Comparison of ENCODE assay signal across 8 mouse cellular contexts in the genomic region with DNA sequence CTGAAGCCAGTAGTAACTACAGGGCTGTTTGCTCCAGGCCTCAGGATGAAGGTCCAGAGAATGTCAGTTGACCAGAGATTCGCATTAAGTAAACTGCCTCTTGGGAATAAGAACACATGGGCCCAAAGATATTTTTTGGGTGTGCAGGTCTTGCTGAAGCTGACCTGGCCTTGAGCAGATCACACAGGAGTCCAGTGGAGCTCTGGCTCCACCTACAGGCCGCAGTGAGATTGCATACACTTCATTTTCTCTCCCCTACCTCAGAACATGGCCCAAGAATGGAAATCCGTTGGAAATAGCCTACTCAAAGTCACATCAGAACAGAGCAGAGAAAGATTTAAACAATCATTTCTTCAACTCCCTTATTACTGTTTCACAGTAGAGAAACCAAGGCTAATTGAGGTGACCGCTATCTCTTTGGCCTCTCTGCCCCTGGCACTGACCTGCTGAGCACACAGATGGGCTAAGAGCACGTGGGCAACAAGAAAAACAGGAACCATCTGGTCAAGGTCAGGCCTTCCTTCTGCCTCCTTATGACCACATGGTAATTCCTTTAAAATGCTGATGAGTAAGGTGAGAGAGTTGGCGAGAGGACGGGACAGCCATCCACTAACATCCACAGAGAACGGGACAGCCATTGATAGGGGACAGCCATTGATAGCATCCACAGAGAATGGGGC. TPM values are rescaled to one million over a fixed set of nuclear protein-coding genes. Genes with fewer than 3 reads are reported as not detected.
DNase-seq lines count a peak whose midpoint lies in the region; ATAC-seq and TF ChIP-seq lines count a peak whose summit lies in the region.

No protein-coding gene starts in this region.

- peaks cover 0 to 19% of the 10 kb centered on the region in 2 experiments; a peak in 2 of 4 replicates for H3K4me1 ChIP-seq in MEL (ENCODE audit: control insufficient read depth in 1 of 2, insufficient read depth in 2 of 2, low read length in 2 of 2)
- H3K4me1 ChIP-seq in bone marrow, adult 2 months (ENCODE audit: control insufficient read depth, insufficient read depth, low read length): no peaks in the 10 kb centered on the region
- H3K4me1 ChIP-seq in embryonic facial prominence, embryonic 14.5 days (ENCODE audit: control insufficient read depth, insufficient read depth, low read length): no peaks in the 10 kb centered on the region

- H3K9ac ChIP-seq in MEL (ENCODE audit: control insufficient read depth, low read depth, low read length, poor library complexity, severe bottlenecking): no peak overlapping the region
- no peak overlapping the region for H3K9ac ChIP-seq in embryonic facial prominence, embryonic 14.5 days (ENCODE audit: low read depth, low read length)

- H3K4me2 ChIP-seq in embryonic facial prominence, embryonic 14.5 days (ENCODE audit: low read depth, low read length): no peak overlapping the region

- no peaks in the 10 kb centered on the region for H3K9me3 ChIP-seq in MEL (replicated peaks; ENCODE audit: insufficient read depth, low read length)
- no peaks in the 10 kb centered on the region for H3K9me3 ChIP-seq in embryonic facial prominence, embryonic 14.5 days (ENCODE audit: control insufficient read depth, low read length)

- peak; percentile 75 for DNase-seq in MEL (ENCODE audit: low read depth, low spot score)
- DNase-seq in embryonic facial prominence, embryonic 14.5 days (ENCODE audit: low spot score): peak; percentile 47
- peak; percentile 78 to 87 for DNase-seq in heart, postnatal 10 days
- DNase-seq in layer of hippocampus, postnatal 10 days (ENCODE audit: low spot score in 2 of 2): peak; percentile 71 to 76
- peak; percentile 51 for DNase-seq in lung, postnatal 25 days (ENCODE audit: low spot score)
- peak; percentile 56 for DNase-seq in retina, postnatal 7 days (ENCODE audit: low read depth, low spot score)
- peak; percentile 70 for DNase-seq in urinary bladder, postnatal 25 days (ENCODE audit: low spot score)

- peaks cover 0 to 2% of the 10 kb centered on the region in 2 experiments; a peak in 1 of 4 replicates for H3K36me3 ChIP-seq in MEL (ENCODE audit: control insufficient read depth in 1 of 2, insufficient read depth in 2 of 2, low read length in 2 of 2)
- peaks cover 12% of the 10 kb centered on the region for H3K36me3 ChIP-seq in embryonic facial prominence, embryonic 14.5 days (ENCODE audit: control insufficient read depth, insufficient read depth, low read length)

- ATAC-seq in embryonic facial prominence, embryonic 14.5 days (ENCODE audit: low read depth): peak; percentile 75; the same call in 1 of the 2 replicates

- intact Hi-C loops in heart, postnatal 10 days (cut with DNase I): loop anchor here (1.0 to 2.0 kb wide), 4 partner anchors 44 to 420 kb away; no protein-coding TSS in a partner anchor

- H3K27ac ChIP-seq in MEL (ENCODE audit: control insufficient read depth, low read depth, low read length): no peak overlapping the region
- no peak overlapping the region for H3K27ac ChIP-seq in bone marrow, adult 2 months (ENCODE audit: control insufficient read depth, insufficient read depth, low read depth, low read length, poor library complexity)
- no peak overlapping the region for H3K27ac ChIP-seq in embryonic facial prominence, embryonic 14.5 days (replicated peaks; ENCODE audit: low read depth, low read length)

- H3K79me2 ChIP-seq in MEL (ENCODE audit: control insufficient read depth, insufficient read depth, low read length, poor library complexity): no peaks in the 10 kb centered on the region

- TF ChIP-seq CTCF in MEL (IDR thresholded peaks at IDR 0.05 in 2 of 3, conservative IDR thresholded peaks at IDR 0.05 in 1 of 3; ENCODE audit: control insufficient read depth in 1 of 3, insufficient read depth in 1 of 3, low read depth in 2 of 3, low read length in 3 of 3, poor library complexity in 1 of 3, severe bottlenecking in 1 of 3): peak; percentile 94 to 99 (median 98)
- TF ChIP-seq CTCF in bone marrow, adult 2 months (IDR thresholded peaks at IDR 0.05; ENCODE audit: control insufficient read depth, insufficient read depth, low read length): peak; percentile 98

- no peak for TF ChIP-seq POLR2A in MEL (IDR thresholded peaks at IDR 0.05; ENCODE audit: control insufficient read depth in 1 of 2, insufficient read depth in 1 of 2, low read depth in 1 of 2, low read length in 2 of 2, poor library complexity in 1 of 2)
- TF ChIP-seq POLR2A in bone marrow, adult 2 months (IDR thresholded peaks at IDR 0.05; ENCODE audit: borderline replicate concordance, control insufficient read depth, low read depth, low read length): no peak

- no peak; the same call in none of the 2 replicates for TF ChIP-seq RAD21 in MEL (IDR thresholded peaks at IDR 0.05; ENCODE audit: low read depth, low read length)

- no peaks in the 10 kb centered on the region for H3K27me3 ChIP-seq in MEL (ENCODE audit: control insufficient read depth in 1 of 2, insufficient read depth in 2 of 2, low read length in 2 of 2)
- no peaks in the 10 kb centered on the region for H3K27me3 ChIP-seq in embryonic facial prominence, embryonic 14.5 days (replicated peaks; ENCODE audit: control insufficient read depth, insufficient read depth, low read length)

- WGBS in bone marrow, adult 2 months: 38% methylated on average over 8 of the region's 8 CpGs
- WGBS in embryonic facial prominence, embryonic 14.5 days: 47% methylated on average over 8 of the region's 8 CpGs

- no peak overlapping the region for H3K4me3 ChIP-seq in MEL (ENCODE audit: control insufficient read depth in 1 of 2, insufficient read depth in 1 of 2, low read depth in 2 of 2, low read length in 2 of 2)
- H3K4me3 ChIP-seq in bone marrow, adult 2 months (replicated peaks; ENCODE audit: control insufficient read depth, low read depth, low read length): no peak overlapping the region
- no peak overlapping the region for H3K4me3 ChIP-seq in embryonic facial prominence, embryonic 14.5 days (ENCODE audit: low read depth, low read length)

- no peak for TF ChIP-seq EP300 in MEL (IDR thresholded peaks at IDR 0.05; ENCODE audit: low read depth in 1 of 2, low read length in 2 of 2)

TF ChIP-seq in MEL, 35 proteins besides CTCF, POLR2A, EP300 and RAD21:
- no peak for TF ChIP-seq MEF2A (IDR thresholded peaks at IDR 0.05; ENCODE audit: extremely low read depth, insufficient replicate concordance, low read depth, low read length, poor library complexity, severe bottlenecking)
- TF ChIP-seq SMC3 (IDR thresholded peaks at IDR 0.05; ENCODE audit: low read depth, low read length): peak; percentile 82
- no peak for TF ChIP-seq UBTF (IDR thresholded peaks at IDR 0.05; ENCODE audit: borderline replicate concordance, insufficient read depth, low read depth, low read length)
- TF ChIP-seq GABPA (IDR thresholded peaks at IDR 0.05; ENCODE audit: low read depth, low read length): no peak
- no peak for TF ChIP-seq JUND (IDR thresholded peaks at IDR 0.05; ENCODE audit: low read depth, low read length)
- no peak for TF ChIP-seq MYC (IDR thresholded peaks at IDR 0.05; ENCODE audit: low read depth, low read length)
- TF ChIP-seq RCOR1 (IDR thresholded peaks at IDR 0.05; ENCODE audit: low read depth, low read length): no peak
- TF ChIP-seq ZC3H11A (IDR thresholded peaks at IDR 0.05; ENCODE audit: low read depth, low read length): peak; percentile 79
- no peak for TF ChIP-seq GATA1 (IDR thresholded peaks at IDR 0.05; ENCODE audit: low read depth, low read length)
- no peak for TF ChIP-seq MYB (IDR thresholded peaks at IDR 0.05; ENCODE audit: low read depth, low read length)

RNA-seq across cellular contexts. Expression of gene Oxnad1, which starts 8.1 kb away (rescaled TPM):
- 52.4 and 54.8 TPM in 2 replicates for total RNA-seq in MEL (2012; rRNA removed)
- polyA plus RNA-seq in MEL (2012; ENCODE audit: insufficient read depth in 1 of 2, insufficient read length in 2 of 2, low read depth in 1 of 2, low replicate concordance in 2 of 2, missing spikeins in 1 of 2): 100 to 1,000 TPM in 1 of 2 experiments, 10 to 100 TPM in 1; 82.1 to 244 TPM
- 6.5 and 10.5 TPM in 2 replicates for polyA plus RNA-seq in bone marrow, adult 2 months (2011; ENCODE audit: insufficient read depth, insufficient read length, low replicate concordance, missing spikeins)
- 14.2 and 14.8 TPM in 2 replicates for polyA plus RNA-seq in embryonic facial prominence, embryonic 14.5 days (2014; fragmentation: Nextera tagmentation; extraction: Ambion mirVana)
- total RNA-seq in heart, postnatal 10 days (2021): 10 to 100 TPM; 45.1 to 49.3 TPM
- 10 to 100 TPM; 19.0 to 20.3 TPM for total RNA-seq in layer of hippocampus, postnatal 10 days (2021)

RNA-seq across cellular contexts. Expression of gene Dph3, which starts 8.5 kb away (rescaled TPM):
- 110 and 116 TPM in 2 replicates for total RNA-seq in MEL (2012; rRNA removed)
- 100 to 1,000 TPM; 103 to 108 TPM for polyA plus RNA-seq in MEL (2012; ENCODE audit: insufficient read depth in 1 of 2, insufficient read length in 2 of 2, low read depth in 1 of 2, low replicate concordance in 2 of 2, missing spikeins in 1 of 2)
- 15.2 and 54.2 TPM in 2 replicates for polyA plus RNA-seq in bone marrow, adult 2 months (2011; ENCODE audit: insufficient read depth, insufficient read length, low replicate concordance, missing spikeins)
- polyA plus RNA-seq in embryonic facial prominence, embryonic 14.5 days (2014; fragmentation: Nextera tagmentation; extraction: Ambion mirVana): 86.7 and 100 TPM in 2 replicates
- 10 to 100 TPM; 83.4 to 83.7 TPM for total RNA-seq in heart, postnatal 10 days (2021)
- 10 to 100 TPM; 33.7 to 38.4 TPM for total RNA-seq in layer of hippocampus, postnatal 10 days (2021)

RNA-seq across cellular contexts. Expression of gene Galnt15, which starts 48.2 kb away (rescaled TPM):
- total RNA-seq in MEL (2012; rRNA removed): 0.04 TPM in 1 of 2 replicates, not detected in the other
- under 1 TPM in 1 of 2 experiments, not detected in 1; 0.15 TPM for polyA plus RNA-seq in MEL (2012; ENCODE audit: insufficient read depth in 1 of 2, insufficient read length in 2 of 2, low read depth in 1 of 2, low replicate concordance in 2 of 2, missing spikeins in 1 of 2)
- polyA plus RNA-seq in bone marrow, adult 2 months (2011; ENCODE audit: insufficient read depth, insufficient read length, low replicate concordance, missing spikeins): 1.8 and 3.5 TPM in 2 replicates
- polyA plus RNA-seq in embryonic facial prominence, embryonic 14.5 days (2014; fragmentation: Nextera tagmentation; extraction: Ambion mirVana): 0.36 and 0.50 TPM in 2 replicates
- total RNA-seq in heart, postnatal 10 days (2021): 10 to 100 TPM; 11.6 to 13.0 TPM
- total RNA-seq in layer of hippocampus, postnatal 10 days (2021): 1 to 10 TPM; 1.7 to 2.2 TPM
